Mouse (Mus musculus): Measurements from ENCODE around the gene Rbfox1. TPM values are rescaled to one million over a fixed set of nuclear protein-coding genes. Genes with fewer than 3 reads are reported as not detected.

The Rbfox1 gene
- not detected for polyA plus RNA-seq (2017; shearing (Covaris generic))

GRCm38 (mm10) chr16:5884746-5885689, at the start of gene Rbfox1:
TSS of gene Rbfox1 (plus strand) at chr16:5885355.
- ATAC-seq: no peak

GRCm38 (mm10) chr16:5836744-5837143, 48.4 kb upstream of the Rbfox1 start:
- no peak for ATAC-seq

- ATAC-seq: no peak
These were observed 44.0 kb upstream of the Rbfox1 start for GRCm38 (mm10) chr16:5841167-5841566.

- no peak for ATAC-seq
These were observed 39.5 kb upstream of the Rbfox1 start for GRCm38 (mm10) chr16:5845645-5846044.

GRCm38 (mm10) chr16:5853055-5853454, 32.1 kb upstream of the Rbfox1 start:
- no peak for ATAC-seq

- no peak for ATAC-seq
These were observed 20.8 kb upstream of the Rbfox1 start for GRCm38 (mm10) chr16:5864350-5864749.

GRCm38 (mm10) chr16:5866966-5867365, 18.2 kb upstream of the Rbfox1 start:
- ATAC-seq: no peak

- ATAC-seq: no peak
These were observed 14.8 kb upstream of the Rbfox1 start for GRCm38 (mm10) chr16:5870391-5870790.

GRCm38 (mm10) chr16:5881820-5882219, 3.3 kb upstream of the Rbfox1 start:
- no peak for ATAC-seq

GRCm38 (mm10) chr16:5885690-5886050, 515 bp downstream of the Rbfox1 start:
- ATAC-seq: no peak

- no peak for ATAC-seq
These were observed 10.4 kb downstream of the Rbfox1 start for GRCm38 (mm10) chr16:5895564-5895963.

GRCm38 (mm10) chr16:5898330-5898729, 13.2 kb downstream of the Rbfox1 start:
- ATAC-seq: no peak

- ATAC-seq: no peak
These were observed 25.6 kb downstream of the Rbfox1 start for GRCm38 (mm10) chr16:5910742-5911141.

GRCm38 (mm10) chr16:5911880-5912327, 26.7 kb downstream of the Rbfox1 start:
- no peak for ATAC-seq

- ATAC-seq: no peak
These were observed 32.8 kb downstream of the Rbfox1 start for GRCm38 (mm10) chr16:5917937-5918336.

GRCm38 (mm10) chr16:5926986-5927385, 41.8 kb downstream of the Rbfox1 start:
- ATAC-seq: no peak

- ATAC-seq: no peak
These were observed 46.5 kb downstream of the Rbfox1 start for GRCm38 (mm10) chr16:5931680-5932079.

GRCm38 (mm10) chr16:5940016-5940415, 54.9 kb downstream of the Rbfox1 start:
- no peak for ATAC-seq

- no peak for ATAC-seq
These were observed 60.5 kb downstream of the Rbfox1 start for GRCm38 (mm10) chr16:5945682-5946081.

GRCm38 (mm10) chr16:5953106-5953505, 68.0 kb downstream of the Rbfox1 start:
- no peak for ATAC-seq

- no peak for ATAC-seq
These were observed 72.3 kb downstream of the Rbfox1 start for GRCm38 (mm10) chr16:5957418-5957817.

GRCm38 (mm10) chr16:5961786-5962185, 76.6 kb downstream of the Rbfox1 start:
- ATAC-seq: no peak

GRCm38 (mm10) chr16:5974172-5974571, 89.0 kb downstream of the Rbfox1 start:
- ATAC-seq: no peak

Data from CD4-positive, CD25-positive, alpha-beta regulatory T cell, adult 4 months (primary cell).